12 mouse cellular contexts compared by ENCODE assay signal in genomic region chr3:22005456-22005855, GRCm38 (mm10).
"Had no signal": no experiment of that assay in that cellular context is flagged by ENCODE, and none has a peak within 500 bp of the region (broad histone marks: within the 10 kb centered on the region; RNA-seq: fewer than 3 reads in every experiment).

No protein-coding gene starts in this region.

- H3K4me1 ChIP-seq: limb, embryonic 15.5 days; liver, embryonic 12.5 days; neural tube, embryonic 15.5 days had no signal

- H3K4me3 ChIP-seq: limb, embryonic 15.5 days; liver, embryonic 12.5 days; myocyte; neural tube, embryonic 15.5 days had no signal

- H3K27me3 ChIP-seq: limb, embryonic 15.5 days; liver, embryonic 12.5 days; neural tube, embryonic 15.5 days had no signal

- DNase-seq: kidney, adult 9 months; kidney, postnatal 36 days; layer of hippocampus, adult 9-11 months; layer of hippocampus, postnatal 36 days; right cerebral cortex, adult 18-20 months; right cerebral cortex, postnatal 25 days; thymus, postnatal 4 days had no signal

- H3K27ac ChIP-seq: kidney, postnatal 0 days; limb, embryonic 15.5 days; liver, embryonic 12.5 days; neural tube, embryonic 15.5 days had no signal

- H3K36me3 ChIP-seq: limb, embryonic 15.5 days; liver, embryonic 12.5 days; neural tube, embryonic 15.5 days had no signal

- H3K4me2 ChIP-seq: limb, embryonic 15.5 days; liver, embryonic 12.5 days; neural tube, embryonic 15.5 days had no signal

- ATAC-seq: liver, embryonic 12.5 days had no signal

- H3K9me3 ChIP-seq: limb, embryonic 15.5 days; liver, embryonic 12.5 days; neural tube, embryonic 15.5 days had no signal

- H3K9ac ChIP-seq: limb, embryonic 15.5 days; liver, embryonic 12.5 days; neural tube, embryonic 15.5 days had no signal
